Mouse (Mus musculus): ENCODE data around the gene Med16. TPM values are rescaled to one million over a fixed set of nuclear protein-coding genes. Genes with fewer than 3 reads are reported as not detected.

Med16 gene
- polyA plus RNA-seq, 1 experiment from 2014 or later, result 27.1 TPM

DNA sequence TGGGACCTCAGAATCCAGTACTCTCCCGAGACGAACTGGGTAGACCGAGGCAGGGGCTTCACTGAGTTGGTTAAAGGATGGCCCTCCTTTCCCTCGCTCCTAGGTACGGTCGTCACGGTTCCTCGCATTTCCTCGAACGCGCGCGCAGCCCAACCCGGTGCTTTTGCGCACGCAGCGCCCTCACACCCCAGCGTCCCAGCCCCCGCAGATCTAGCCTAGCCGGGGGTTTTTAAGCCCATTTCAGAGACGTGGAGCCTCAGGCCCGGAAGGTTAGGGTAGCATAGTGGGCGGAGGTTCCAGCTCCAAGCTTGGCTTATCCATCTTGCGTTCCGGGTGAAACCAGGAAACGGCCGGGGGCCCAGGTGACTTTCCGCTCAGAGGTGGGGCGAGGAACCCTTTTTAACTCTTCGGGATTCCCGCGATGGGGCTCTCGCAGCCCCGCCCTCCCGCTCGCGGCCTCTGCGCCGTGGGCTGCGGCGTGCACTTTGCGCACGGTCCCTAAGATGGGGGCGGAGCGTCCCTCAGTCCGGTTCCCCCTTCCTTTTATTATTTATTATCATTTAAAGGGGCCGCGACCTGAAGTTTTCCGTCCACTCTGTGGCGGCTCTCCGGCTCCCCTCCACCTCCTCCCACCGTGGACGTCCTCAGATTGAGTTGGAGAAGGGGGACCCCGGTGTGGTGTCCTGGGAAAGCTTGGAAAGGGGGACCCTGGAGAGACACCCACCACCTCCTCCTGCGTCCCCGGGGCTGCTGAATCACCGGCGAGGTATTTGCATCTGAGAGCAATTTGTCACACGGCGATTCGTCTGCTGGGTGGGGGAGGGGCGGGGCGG, 18.0 kb upstream of the Med16 start, which contains the start of gene Arid3a:
Gene Arid3a, plus strand, starts transcription at position 553 of the 833 bp plus-strand sequence.
- TF ChIP-seq CTCF (IDR thresholded peaks at IDR 0.05), result no peak
- peak; percentile 46 for ATAC-seq
- CTCF ChIA-PET, result interaction anchor here (1.0 to 4.9 kb wide), 6 partner anchors 23 to 92 kb away, joined by 4 to 42 read pairs (median 9); partner anchors contain the start of gene Wdr18

DNA sequence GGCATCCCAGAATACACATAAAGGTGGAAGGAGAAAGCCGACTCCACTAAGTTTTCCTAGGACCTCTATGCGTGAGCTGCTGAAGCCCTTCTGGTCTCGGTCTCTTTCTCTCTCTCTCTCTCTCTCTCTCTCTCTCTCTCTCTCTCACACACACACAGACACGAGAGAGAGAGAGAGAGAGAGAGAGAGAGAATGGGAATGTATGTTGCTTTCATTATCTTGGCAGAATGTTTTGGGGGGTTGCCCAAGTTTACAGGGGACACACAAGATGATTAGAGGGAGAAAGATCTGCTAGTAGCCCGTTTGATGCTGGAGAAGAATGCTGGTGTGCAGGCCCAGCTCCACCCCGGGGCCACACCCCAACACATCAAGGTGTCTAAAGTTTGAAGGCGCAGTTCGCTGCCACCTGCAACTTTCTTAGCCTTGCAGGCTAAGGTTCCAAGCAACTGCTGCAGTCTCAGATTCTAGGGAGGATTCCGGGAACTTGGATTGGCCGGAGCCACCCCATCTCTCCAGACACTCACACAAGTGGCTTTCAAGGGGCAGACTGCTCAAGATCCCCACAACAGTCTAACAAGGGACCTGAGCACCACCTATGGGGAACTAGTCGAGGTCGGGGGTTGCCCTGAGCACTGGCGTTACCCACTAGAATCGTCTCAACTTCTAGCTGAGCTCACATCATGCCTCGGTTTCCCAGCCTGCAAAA, 17.2 kb upstream of the Med16 start:
- ChIA-PET POLR2A (interaction anchor here (0.7 to 2.2 kb wide), 5 partner anchors 25 to 34 kb away, joined by 3 to 8 read pairs (median 5); no protein-coding TSS in a partner anchor), CTCF (interaction anchor here (0.7 to 4.9 kb wide), 15 partner anchors 11 to 157 kb away, joined by 3 to 42 read pairs (median 5); partner anchors contain the start of genes Gm26602, Med16 and Wdr18)
- in situ Hi-C loops (cut with MboI; ENCODE audit: low pct_unique_long_range_greater_than_20kb), result no loop called here
- ATAC-seq (no peak), DNase-seq (ENCODE audit: low read depth, low spot score) (no peak)
- no peak for TF ChIP-seq CTCF (IDR thresholded peaks at IDR 0.05)
- H3K27me3 ChIP-seq, result no peaks in the 10 kb centered on the region

More for the DNA sequence above, 18.0 kb upstream of the Med16 start, which contains the start of gene Arid3a:
- no peaks in the 10 kb centered on the region for H3K27me3 ChIP-seq
- DNase-seq (ENCODE audit: low read depth, low spot score), result peak; percentile 59
- in situ Hi-C loops (cut with MboI; ENCODE audit: low pct_unique_long_range_greater_than_20kb), result no loop called here
- POLR2A ChIA-PET, result interaction anchor here (1.4 to 2.2 kb wide), 5 partner anchors 13 to 31 kb away, joined by 5 to 10 read pairs (median 6); no protein-coding TSS in a partner anchor

DNA sequence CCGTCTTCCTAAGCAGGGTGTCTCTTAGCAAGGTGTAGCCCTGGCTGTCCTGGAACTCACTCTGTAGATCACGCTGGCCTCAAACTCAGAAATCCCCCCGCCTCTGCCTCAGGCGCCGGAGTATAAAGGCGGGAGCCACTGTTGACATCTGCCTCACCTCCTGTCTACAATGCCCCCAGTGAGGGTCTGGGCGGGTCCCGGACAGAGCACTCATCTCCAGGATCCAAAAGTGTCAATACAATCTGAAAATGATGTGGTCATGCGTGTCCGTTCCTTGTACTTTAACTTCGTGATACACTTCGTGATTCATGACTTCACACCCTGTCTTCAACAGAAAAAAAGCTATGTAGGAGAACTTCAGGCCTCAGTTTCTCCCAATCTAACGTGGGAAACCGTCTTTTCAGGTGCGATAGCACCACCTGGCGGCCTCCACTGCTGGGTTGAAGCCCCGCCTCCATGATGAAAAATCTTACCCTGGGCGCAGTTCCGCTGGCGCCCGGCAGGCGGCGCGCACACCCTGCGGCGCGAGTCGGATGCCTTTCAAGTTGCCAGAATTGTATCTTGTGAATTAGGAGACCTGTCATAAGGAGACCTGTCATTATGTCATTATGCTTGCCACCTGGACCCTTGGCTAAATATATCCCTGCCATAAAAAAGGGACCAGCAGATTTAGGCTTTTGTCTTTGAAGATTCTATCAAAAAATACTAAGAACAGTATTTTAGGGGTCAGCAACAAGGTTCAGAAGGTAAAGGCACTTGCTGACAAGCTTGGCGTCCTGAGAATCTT, 16.5 kb upstream of the Med16 start:
- CTCF ChIA-PET, result interaction anchor here (0.6 to 4.9 kb wide), 17 partner anchors 12 to 157 kb away, joined by 3 to 42 read pairs (median 5); partner anchors contain the start of genes Gm26602, Med16 and Wdr18
- TF ChIP-seq CTCF (IDR thresholded peaks at IDR 0.05), result no peak
- POLR2A ChIA-PET, result interaction anchor here (0.6 to 1.4 kb wide), 5 partner anchors 11 to 33 kb away, joined by 3 to 6 read pairs (median 4); no protein-coding TSS in a partner anchor
- no peak for ATAC-seq
- in situ Hi-C loops (cut with MboI; ENCODE audit: low pct_unique_long_range_greater_than_20kb), result loop anchor here (5.0 kb wide), 3 partner anchors 32 to 93 kb away; no protein-coding TSS in a partner anchor
- H3K27me3 ChIP-seq, result no peaks in the 10 kb centered on the region
- DNase-seq (ENCODE audit: low read depth, low spot score), result no peak

DNA sequence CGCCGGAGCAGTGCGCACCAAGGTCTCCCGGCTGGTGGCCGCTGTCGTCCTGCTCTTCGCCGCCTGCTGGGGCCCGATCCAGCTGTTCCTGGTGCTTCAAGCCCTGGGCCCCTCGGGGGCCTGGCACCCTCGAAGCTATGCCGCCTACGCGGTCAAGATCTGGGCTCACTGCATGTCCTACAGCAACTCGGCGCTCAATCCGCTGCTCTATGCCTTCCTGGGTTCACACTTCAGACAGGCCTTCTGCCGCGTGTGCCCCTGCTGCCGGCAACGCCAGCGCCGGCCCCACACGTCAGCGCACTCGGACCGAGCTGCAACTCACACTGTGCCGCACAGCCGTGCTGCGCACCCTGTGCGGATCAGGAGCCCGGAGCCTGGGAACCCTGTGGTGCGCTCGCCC, 12.8 kb upstream of the Med16 start:
- no peak for DNase-seq (ENCODE audit: low read depth, low spot score)
- H3K27me3 ChIP-seq, result no peaks in the 10 kb centered on the region

DNA sequence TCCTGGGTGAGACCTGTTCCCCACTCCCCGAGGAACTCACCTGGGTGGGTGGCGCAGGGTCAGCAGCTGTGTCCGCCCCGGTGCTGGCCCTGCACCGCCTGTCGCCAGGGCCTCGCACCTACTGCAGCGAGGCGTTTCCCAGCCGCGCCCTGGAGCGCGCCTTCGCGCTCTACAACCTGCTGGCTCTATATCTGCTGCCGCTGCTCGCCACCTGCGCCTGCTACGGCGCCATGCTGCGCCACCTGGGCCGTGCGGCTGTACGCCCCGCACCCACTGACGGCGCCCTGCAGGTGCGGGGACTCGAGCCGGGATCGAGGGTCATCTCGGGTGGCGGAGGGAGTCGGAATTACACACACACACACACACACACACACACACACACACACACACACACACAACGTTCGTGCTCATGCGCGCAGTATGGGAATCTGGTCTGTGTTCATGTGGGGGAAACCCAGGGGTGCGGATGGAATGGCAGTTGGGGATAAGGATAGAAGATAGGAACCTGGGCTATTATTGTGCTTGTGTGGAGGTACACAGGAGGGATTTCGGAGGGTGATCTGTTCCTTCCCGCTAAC, 12.3 kb upstream of the Med16 start, which contains the start of gene R3hdm4:
Gene R3hdm4, minus strand, starts transcription at position 251 of the 578 bp plus-strand sequence.
- no peak for TF ChIP-seq CTCF (IDR thresholded peaks at IDR 0.05)
- POLR2A ChIA-PET, result no interaction called here
- DNase-seq (ENCODE audit: low read depth, low spot score), result no peak
- in situ Hi-C loops (cut with MboI; ENCODE audit: low pct_unique_long_range_greater_than_20kb), result loop anchor here (5.0 kb wide), 3 partner anchors 36 to 89 kb away; no protein-coding TSS in a partner anchor
- ATAC-seq, result no peak
- CTCF ChIA-PET, result interaction anchor here (0.6 kb wide), 1 partner anchor 11 kb away, joined by 3 read pairs; no protein-coding TSS in a partner anchor
- no peaks in the 10 kb centered on the region for H3K27me3 ChIP-seq

More for the DNA sequence above, 12.8 kb upstream of the Med16 start:
- ChIA-PET CTCF (interaction anchor here (0.6 kb wide), 1 partner anchor 11 kb away, joined by 3 read pairs; no protein-coding TSS in a partner anchor), POLR2A (no interaction called here)
- no peak for ATAC-seq
- no peak for TF ChIP-seq CTCF (IDR thresholded peaks at IDR 0.05)
- in situ Hi-C loops (cut with MboI; ENCODE audit: low pct_unique_long_range_greater_than_20kb), result loop anchor here (5.0 kb wide), 3 partner anchors 36 to 89 kb away; no protein-coding TSS in a partner anchor

DNA sequence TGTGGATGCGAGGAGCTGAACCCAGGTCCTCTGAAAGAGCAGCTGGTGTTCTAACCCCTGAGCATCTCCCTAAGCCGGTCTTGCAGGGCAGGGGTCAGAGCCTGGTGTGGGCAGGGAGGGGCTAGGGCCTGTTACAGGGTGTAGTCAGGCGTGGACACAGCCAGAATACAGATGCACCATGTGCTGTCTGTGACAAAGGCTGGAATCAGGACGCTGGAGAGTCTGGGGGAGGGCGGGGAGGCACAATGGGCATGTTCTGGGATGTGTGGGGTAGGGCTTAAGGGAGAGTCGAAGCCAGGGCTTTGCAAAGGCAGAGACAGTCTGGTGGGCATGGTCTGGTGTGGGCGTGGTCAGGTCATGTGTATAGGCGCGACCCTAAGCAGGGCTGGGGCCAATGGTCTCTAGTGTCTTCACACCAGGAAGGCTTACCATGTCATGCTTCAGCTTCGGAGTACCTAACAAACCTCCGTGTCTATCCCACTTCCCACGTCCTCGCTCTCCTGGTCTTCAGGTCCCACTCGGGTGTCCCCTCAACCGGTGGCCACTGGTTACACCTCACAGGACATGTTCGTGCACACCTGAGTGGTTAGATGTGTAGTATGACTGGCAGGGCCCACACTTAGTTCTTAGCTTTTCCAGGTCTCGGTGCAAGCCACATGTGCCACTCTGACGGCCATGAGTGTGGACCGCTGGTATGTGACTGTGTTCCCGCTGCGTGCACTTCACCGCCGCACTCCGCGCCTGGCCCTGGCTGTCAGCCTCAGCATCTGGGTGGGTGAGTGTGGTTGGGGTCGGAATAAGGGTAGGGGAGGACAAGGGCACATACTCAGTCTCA, 11.6 kb upstream of the Med16 start:
- DNase-seq (ENCODE audit: low read depth, low spot score) (no peak), ATAC-seq (no peak)
- no peak for TF ChIP-seq CTCF (IDR thresholded peaks at IDR 0.05)
- in situ Hi-C loops (cut with MboI; ENCODE audit: low pct_unique_long_range_greater_than_20kb), result loop anchor here (5.0 kb wide), 3 partner anchors 37 to 88 kb away; no protein-coding TSS in a partner anchor
- H3K27me3 ChIP-seq, result no peaks in the 10 kb centered on the region
- ChIA-PET CTCF (no interaction called here), POLR2A (no interaction called here)

DNA sequence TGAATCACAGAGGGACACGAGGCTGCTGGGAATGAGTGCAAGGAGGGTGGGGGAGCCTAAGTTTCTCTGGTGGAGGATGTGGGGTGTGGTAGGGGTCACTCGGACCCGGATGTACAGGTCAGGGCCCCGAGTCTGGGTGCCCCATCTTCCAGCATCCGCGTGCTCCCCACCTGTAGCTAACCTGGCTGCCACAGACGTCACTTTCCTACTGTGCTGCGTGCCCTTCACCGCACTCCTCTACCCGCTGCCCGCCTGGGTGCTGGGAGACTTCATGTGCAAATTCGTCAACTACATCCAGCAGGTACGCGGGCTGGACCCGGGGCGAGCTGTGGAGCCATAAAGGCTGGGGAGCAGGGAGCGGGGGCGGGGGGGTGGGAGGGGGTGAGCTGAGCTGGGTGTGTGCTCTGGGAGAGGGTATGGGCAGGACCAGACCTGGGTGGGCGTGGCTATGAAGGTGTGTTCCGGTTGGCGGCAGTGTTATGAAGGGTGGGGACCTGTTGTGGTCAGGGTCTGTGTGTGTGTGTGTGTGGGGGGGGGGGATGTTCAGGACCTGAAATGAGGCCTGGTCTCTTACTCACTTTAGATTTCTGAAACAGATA, 10.6 kb upstream of the Med16 start:
- H3K27me3 ChIP-seq, result no peaks in the 10 kb centered on the region
- ATAC-seq, result no peak
- POLR2A ChIA-PET, result no interaction called here
- in situ Hi-C loops (cut with MboI; ENCODE audit: low pct_unique_long_range_greater_than_20kb), result no loop called here
- no peak for TF ChIP-seq CTCF (IDR thresholded peaks at IDR 0.05)
- DNase-seq (ENCODE audit: low read depth, low spot score), result no peak
- CTCF ChIA-PET, result no interaction called here

DNA sequence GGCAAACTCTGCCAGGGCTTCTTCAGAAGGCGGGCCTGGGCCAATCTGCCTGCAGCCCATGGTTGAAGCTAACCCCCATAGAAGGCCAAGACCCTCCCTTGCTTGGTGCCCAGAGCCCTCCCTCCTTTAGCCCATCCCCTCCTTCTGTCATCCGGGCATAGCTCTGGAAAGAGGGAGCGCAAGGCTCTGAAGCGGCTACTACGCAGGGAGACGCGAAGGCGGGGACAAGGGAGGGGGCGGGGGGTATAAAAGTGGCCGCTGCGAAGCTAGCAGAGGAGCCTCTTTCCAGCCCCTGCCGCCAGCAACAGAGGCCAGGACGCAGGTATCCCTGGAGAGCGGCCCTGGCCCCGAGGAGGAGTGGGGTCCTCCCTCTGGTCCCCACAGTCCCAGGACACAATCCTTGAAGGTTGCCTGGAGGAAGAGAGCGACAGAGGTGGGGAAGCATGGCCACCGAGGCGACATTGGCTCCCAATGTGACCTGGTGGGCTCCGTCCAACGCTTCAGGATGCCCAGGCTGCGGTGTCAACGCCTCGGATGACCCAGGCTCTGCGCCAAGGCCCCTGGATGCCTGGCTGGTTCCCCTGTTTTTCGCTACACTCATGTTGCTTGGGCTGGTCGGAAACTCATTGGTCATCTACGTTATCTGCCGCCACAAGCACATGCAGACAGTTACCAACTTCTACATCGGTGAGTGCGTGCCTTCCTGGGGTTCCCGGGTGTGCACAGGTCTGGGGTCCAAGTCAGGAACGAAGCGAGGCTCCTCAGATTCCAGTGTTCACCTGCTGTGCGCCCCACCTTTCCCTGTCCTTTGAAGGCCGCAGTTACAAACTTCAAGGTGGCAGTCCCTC, 9.7 kb upstream of the Med16 start:
- no peak for ATAC-seq
- CTCF ChIA-PET, result no interaction called here
- H3K27me3 ChIP-seq, result no peaks in the 10 kb centered on the region
- DNase-seq (ENCODE audit: low read depth, low spot score), result no peak
- TF ChIP-seq CTCF (IDR thresholded peaks at IDR 0.05), result no peak
- POLR2A ChIA-PET, result no interaction called here
- in situ Hi-C loops (cut with MboI; ENCODE audit: low pct_unique_long_range_greater_than_20kb), result no loop called here
